Mouse (Mus musculus): ENCODE data around the gene Rwdd2b.
A peak's percentile ranks its signal among the peaks of the same experiment; 100 is the strongest.

Gene Rwdd2b

GRCm38 (mm10) chr16:87440184-87440686 is at the start of gene Rwdd2b:
Gene Rwdd2b (minus strand): TSS chr16:87440573.
- peak; percentile 95 for DNase-seq (ENCODE audit: low read depth, low spot score)
- no peaks in the 10 kb centered on the region for H3K27me3 ChIP-seq (ENCODE audit: control insufficient read depth, insufficient read depth, low read length, poor library complexity, severe bottlenecking)
- H3K36me3 ChIP-seq (ENCODE audit: control insufficient read depth, insufficient read depth, low read length, poor library complexity, severe bottlenecking), result no peaks in the 10 kb centered on the region; the same call in 1 of the 2 replicates

- no peak for DNase-seq (ENCODE audit: low read depth, low spot score)
- Histone ChIP-seq H3K27me3 (ENCODE audit: control insufficient read depth, insufficient read depth, low read length, poor library complexity, severe bottlenecking) (no peaks in the 10 kb centered on the region), H3K36me3 (ENCODE audit: control insufficient read depth, insufficient read depth, low read length, poor library complexity, severe bottlenecking) (peaks cover 22% of the 10 kb centered on the region)
Observed at GRCm38 (mm10) chr16:87488605-87489004, 48.2 kb upstream of the Rwdd2b start.

DNA sequence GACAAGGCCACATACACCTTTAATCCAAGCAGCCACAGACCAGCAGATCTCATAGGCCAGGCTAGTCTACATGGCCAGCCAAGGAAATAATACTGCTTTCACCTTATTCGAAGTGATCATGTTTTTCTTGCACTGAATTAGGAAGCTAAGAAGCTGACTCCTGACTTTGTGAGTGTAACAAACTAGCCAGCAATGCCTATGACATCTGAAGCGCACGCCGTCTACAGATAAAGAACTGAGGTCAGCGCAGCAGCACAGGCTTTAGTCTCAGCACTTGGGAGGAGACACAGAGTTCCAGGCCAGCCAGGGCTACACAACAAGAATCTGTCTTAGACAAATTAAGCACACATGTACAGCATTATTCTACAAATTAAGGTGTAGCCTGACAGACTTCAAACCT is 46.4 kb upstream of the Rwdd2b start:
- H3K36me3 ChIP-seq (ENCODE audit: control insufficient read depth, insufficient read depth, low read length, poor library complexity, severe bottlenecking), result peaks cover 26% of the 10 kb centered on the region

GRCm38 (mm10) chr16:87484367-87484766 is 44.0 kb upstream of the Rwdd2b start:
- peaks cover 27% of the 10 kb centered on the region for H3K36me3 ChIP-seq (ENCODE audit: control insufficient read depth, insufficient read depth, low read length, poor library complexity, severe bottlenecking)
- DNase-seq (ENCODE audit: low read depth, low spot score), result no peak
- H3K27me3 ChIP-seq (ENCODE audit: control insufficient read depth, insufficient read depth, low read length, poor library complexity, severe bottlenecking), result no peaks in the 10 kb centered on the region

More for the DNA sequence above, 46.4 kb upstream of the Rwdd2b start:
- no peaks in the 10 kb centered on the region for H3K27me3 ChIP-seq (ENCODE audit: control insufficient read depth, insufficient read depth, low read length, poor library complexity, severe bottlenecking)
- no peak for DNase-seq (ENCODE audit: low read depth, low spot score)

GRCm38 (mm10) chr16:87470579-87470978 is 30.2 kb upstream of the Rwdd2b start:
- no peak for DNase-seq (ENCODE audit: low read depth, low spot score)
- Histone ChIP-seq H3K36me3 (ENCODE audit: control insufficient read depth, insufficient read depth, low read length, poor library complexity, severe bottlenecking) (peaks cover 17% of the 10 kb centered on the region; the same call in 1 of the 2 replicates), H3K27me3 (ENCODE audit: control insufficient read depth, insufficient read depth, low read length, poor library complexity, severe bottlenecking) (no peaks in the 10 kb centered on the region)

DNA sequence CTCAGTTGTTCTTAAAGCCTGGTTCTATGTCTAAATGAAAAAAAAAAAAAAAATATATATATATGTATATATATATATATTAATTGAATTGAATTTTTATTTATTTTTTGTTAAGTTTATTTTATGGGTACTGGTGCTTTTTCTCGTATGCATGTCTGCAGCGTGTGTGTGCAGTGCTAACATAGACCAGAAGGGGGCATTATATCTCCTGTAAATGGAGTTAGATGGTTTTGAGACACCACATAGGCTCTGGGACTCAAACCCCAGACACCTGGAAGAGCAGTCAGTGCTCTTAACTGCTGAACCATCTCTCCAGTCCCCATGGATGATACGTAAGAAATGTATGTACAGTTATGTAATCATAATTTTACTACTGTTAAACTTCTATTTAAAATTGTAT is 18.4 kb upstream of the Rwdd2b start:
- DNase-seq (ENCODE audit: low read depth, low spot score), result peak; percentile 29
- Histone ChIP-seq H3K36me3 (ENCODE audit: control insufficient read depth, insufficient read depth, low read length, poor library complexity, severe bottlenecking) (peaks cover 2% of the 10 kb centered on the region; the same call in 1 of the 2 replicates), H3K27me3 (ENCODE audit: control insufficient read depth, insufficient read depth, low read length, poor library complexity, severe bottlenecking) (no peaks in the 10 kb centered on the region)

- Histone ChIP-seq H3K27me3 (ENCODE audit: control insufficient read depth, insufficient read depth, low read length, poor library complexity, severe bottlenecking) (no peaks in the 10 kb centered on the region), H3K36me3 (ENCODE audit: control insufficient read depth, insufficient read depth, low read length, poor library complexity, severe bottlenecking) (no peaks in the 10 kb centered on the region)
- peak; percentile 75 for DNase-seq (ENCODE audit: low read depth, low spot score)
Observed at GRCm38 (mm10) chr16:87455180-87455611, 14.8 kb upstream of the Rwdd2b start.

DNA sequence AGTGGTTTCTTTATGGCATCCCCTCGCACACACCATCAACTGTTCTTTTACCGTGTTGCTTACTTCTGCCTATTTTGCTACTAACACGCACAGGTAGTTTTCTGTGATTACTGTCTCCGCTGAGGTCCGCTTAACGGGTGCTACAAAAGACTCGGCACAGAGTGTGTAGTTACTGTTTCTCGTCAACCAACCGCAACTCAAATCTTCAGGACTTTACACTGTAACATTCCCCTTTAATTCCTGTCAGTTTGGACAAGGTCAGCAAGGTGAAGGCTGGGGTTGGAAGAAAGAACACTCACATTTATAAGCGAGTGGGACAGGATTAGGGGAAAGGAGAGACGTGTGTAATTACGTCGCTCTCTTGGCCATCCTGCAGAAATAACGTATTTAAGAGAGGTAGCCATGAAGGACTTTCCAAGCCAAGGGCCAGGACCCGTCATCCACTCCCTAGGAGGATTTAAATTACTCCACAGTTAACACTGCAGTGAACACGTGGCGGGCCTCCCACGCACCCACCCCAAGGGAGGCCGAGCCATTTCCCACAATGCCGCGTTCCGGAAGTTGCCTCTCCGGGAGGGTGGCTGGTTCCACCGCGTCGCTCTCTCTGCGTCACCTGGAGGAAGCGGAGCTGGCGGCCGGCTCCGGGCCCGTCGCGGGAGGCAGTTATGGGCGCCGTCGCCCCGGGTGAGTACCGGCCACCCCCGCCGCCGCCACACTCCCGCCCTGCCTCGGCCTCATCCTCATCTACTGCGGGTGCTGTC is 14.2 kb upstream of the Rwdd2b start, which contains the start of gene Usp16:
Gene Usp16 (plus strand): TSS at position 285 of the 761 bp plus-strand sequence.
- no peaks in the 10 kb centered on the region for H3K27me3 ChIP-seq (ENCODE audit: control insufficient read depth, insufficient read depth, low read length, poor library complexity, severe bottlenecking)
- peak; percentile 94 for DNase-seq (ENCODE audit: low read depth, low spot score)
- H3K36me3 ChIP-seq (ENCODE audit: control insufficient read depth, insufficient read depth, low read length, poor library complexity, severe bottlenecking), result no peaks in the 10 kb centered on the region

DNA sequence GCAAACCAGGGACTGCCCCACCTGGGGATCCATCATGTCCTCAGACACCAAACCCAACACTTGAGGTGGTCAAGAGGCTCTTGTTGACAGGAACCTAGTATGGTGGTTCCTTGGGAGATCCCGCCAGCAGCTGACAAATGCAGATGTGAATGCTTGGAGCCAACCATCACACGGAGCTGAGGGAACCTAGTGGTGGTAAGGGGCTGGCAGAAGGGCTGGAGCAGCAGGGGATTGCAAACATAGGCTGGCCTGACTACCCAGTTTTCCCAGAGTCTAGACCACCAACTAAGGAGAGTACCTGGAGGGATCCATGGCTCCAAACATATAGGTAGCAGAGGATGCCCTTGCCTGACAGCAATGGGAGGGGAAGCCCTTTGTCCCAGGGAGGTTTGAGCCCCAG is 12.9 kb upstream of the Rwdd2b start:
- no peak for DNase-seq (ENCODE audit: low read depth, low spot score)
- Histone ChIP-seq H3K36me3 (ENCODE audit: control insufficient read depth, insufficient read depth, low read length, poor library complexity, severe bottlenecking) (no peaks in the 10 kb centered on the region), H3K27me3 (ENCODE audit: control insufficient read depth, insufficient read depth, low read length, poor library complexity, severe bottlenecking) (no peaks in the 10 kb centered on the region)

DNA sequence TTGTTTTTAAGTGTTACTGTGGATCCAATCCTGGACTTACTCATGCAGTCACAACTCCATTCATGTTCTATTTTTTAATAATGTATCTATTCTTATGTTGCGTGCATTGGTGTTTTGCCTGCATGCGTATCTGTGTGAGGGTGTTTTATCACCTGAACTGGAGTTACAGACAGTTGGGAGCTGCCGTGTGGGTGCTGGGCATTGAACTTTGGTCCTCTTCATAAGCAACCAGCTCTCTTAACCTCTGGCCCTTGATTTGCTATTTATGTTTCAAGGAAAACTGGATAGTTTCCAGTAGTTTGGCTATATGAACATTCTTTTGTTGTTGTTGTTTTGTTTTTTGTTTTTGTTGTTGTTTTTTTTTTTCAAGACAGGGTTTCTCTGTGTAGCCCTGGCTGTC is 5.2 kb upstream of the Rwdd2b start:
- Histone ChIP-seq H3K27me3 (ENCODE audit: control insufficient read depth, insufficient read depth, low read length, poor library complexity, severe bottlenecking) (no peaks in the 10 kb centered on the region), H3K36me3 (ENCODE audit: control insufficient read depth, insufficient read depth, low read length, poor library complexity, severe bottlenecking) (no peaks in the 10 kb centered on the region)
- DNase-seq (ENCODE audit: low read depth, low spot score), result no peak

GRCm38 (mm10) chr16:87445110-87445509 is 4.7 kb upstream of the Rwdd2b start:
- H3K36me3 ChIP-seq (ENCODE audit: control insufficient read depth, insufficient read depth, low read length, poor library complexity, severe bottlenecking), result no peaks in the 10 kb centered on the region
- no peak for DNase-seq (ENCODE audit: low read depth, low spot score)
- no peaks in the 10 kb centered on the region for H3K27me3 ChIP-seq (ENCODE audit: control insufficient read depth, insufficient read depth, low read length, poor library complexity, severe bottlenecking)

GRCm38 (mm10) chr16:87444071-87444470 is 3.7 kb upstream of the Rwdd2b start:
- no peaks in the 10 kb centered on the region for H3K36me3 ChIP-seq (ENCODE audit: control insufficient read depth, insufficient read depth, low read length, poor library complexity, severe bottlenecking)
- DNase-seq (ENCODE audit: low read depth, low spot score), result no peak

DNA sequence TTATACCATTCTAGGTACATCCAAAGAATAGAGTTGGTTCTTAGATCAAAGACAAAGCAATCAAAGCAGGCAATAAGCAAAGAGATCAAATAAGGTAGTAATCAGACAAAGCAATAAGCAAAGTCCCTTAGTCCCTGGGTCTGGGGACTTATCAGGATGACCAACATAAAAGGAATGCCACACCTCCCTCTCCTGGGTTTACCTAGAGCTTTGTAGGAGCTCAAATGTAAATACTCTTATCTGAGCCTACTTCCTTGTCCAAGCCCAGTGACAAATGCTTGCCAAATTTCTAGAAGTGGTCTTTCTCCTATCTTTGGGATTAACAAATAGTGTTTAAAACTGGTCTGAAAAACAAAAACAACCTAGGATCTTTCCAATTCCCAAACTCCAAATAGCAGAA is 2.9 kb upstream of the Rwdd2b start:
- DNase-seq (ENCODE audit: low read depth, low spot score), result no peak
- no peaks in the 10 kb centered on the region for H3K36me3 ChIP-seq (ENCODE audit: control insufficient read depth, insufficient read depth, low read length, poor library complexity, severe bottlenecking)
- no peaks in the 10 kb centered on the region for H3K27me3 ChIP-seq (ENCODE audit: control insufficient read depth, insufficient read depth, low read length, poor library complexity, severe bottlenecking)

More at GRCm38 (mm10) chr16:87444071-87444470, 3.7 kb upstream of the Rwdd2b start:
- H3K27me3 ChIP-seq (ENCODE audit: control insufficient read depth, insufficient read depth, low read length, poor library complexity, severe bottlenecking), result no peaks in the 10 kb centered on the region

- DNase-seq (ENCODE audit: low read depth, low spot score), result no peak
- H3K27me3 ChIP-seq (ENCODE audit: control insufficient read depth, insufficient read depth, low read length, poor library complexity, severe bottlenecking), result no peaks in the 10 kb centered on the region
- no peaks in the 10 kb centered on the region for H3K36me3 ChIP-seq (ENCODE audit: control insufficient read depth, insufficient read depth, low read length, poor library complexity, severe bottlenecking)
Observed at GRCm38 (mm10) chr16:87442291-87442690, 1.9 kb upstream of the Rwdd2b start.

DNA sequence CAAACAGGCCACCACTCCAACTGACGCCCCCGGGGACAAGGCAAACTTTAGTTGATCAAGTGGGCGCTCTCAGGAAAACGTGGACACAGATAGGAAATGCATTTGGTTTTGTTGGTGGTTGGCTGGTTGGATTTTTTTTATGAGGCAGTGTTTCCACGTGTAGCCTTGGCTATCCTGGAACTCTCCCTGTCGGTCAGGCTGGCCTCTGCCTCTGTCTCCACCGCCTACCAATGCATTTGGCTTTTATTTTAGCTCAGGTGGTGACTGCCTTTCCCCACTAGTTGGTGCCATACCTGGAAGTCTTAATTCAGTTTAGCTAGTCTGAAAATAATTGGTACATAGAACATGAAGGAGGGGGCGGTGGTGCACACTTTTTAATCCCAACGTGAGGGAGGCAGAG is 716 bp upstream of the Rwdd2b start:
- peak; percentile 60 for DNase-seq (ENCODE audit: low read depth, low spot score)
- H3K27me3 ChIP-seq (ENCODE audit: control insufficient read depth, insufficient read depth, low read length, poor library complexity, severe bottlenecking), result no peaks in the 10 kb centered on the region
- no peaks in the 10 kb centered on the region for H3K36me3 ChIP-seq (ENCODE audit: control insufficient read depth, insufficient read depth, low read length, poor library complexity, severe bottlenecking)

All from splenic B cell, adult 2 months (primary cell).